Mouse (Mus musculus): ENCODE data around the gene Snx29.
"Not testable (repeated sequence)": the region's sequence is repeated elsewhere in the genome, so short reads cannot be mapped to it uniquely, and the experiment has no call there.

Snx29 gene

GRCm38 (mm10) chr16:11408726-11409125, 86.0 kb downstream of the Snx29 start:
- no peak for DNase-seq

GRCm38 (mm10) chr16:11414631-11415030, 91.9 kb downstream of the Snx29 start:
- DNase-seq: no peak

GRCm38 (mm10) chr16:11418183-11418588, 95.5 kb downstream of the Snx29 start:
- peak; percentile 56 to 65 for DNase-seq

- DNase-seq: no peak
These were observed 97.8 kb downstream of the Snx29 start for GRCm38 (mm10) chr16:11420311-11421080.

GRCm38 (mm10) chr16:11422165-11422564, 99.5 kb downstream of the Snx29 start:
- no peak for DNase-seq

GRCm38 (mm10) chr16:11422889-11423610, 100.3 kb downstream of the Snx29 start:
- no peak for DNase-seq

GRCm38 (mm10) chr16:11423611-11424297, 101.0 kb downstream of the Snx29 start:
- DNase-seq: peak; percentile 46 to 48

- no peak for DNase-seq
These were observed 101.9 kb downstream of the Snx29 start for GRCm38 (mm10) chr16:11424568-11425145.

- no peak for DNase-seq
These were observed 102.6 kb downstream of the Snx29 start for GRCm38 (mm10) chr16:11425279-11425678.

GRCm38 (mm10) chr16:11426810-11427537, 104.3 kb downstream of the Snx29 start:
- DNase-seq: no peak

- no peak for DNase-seq
These were observed 107.1 kb downstream of the Snx29 start for GRCm38 (mm10) chr16:11429784-11430183.

- DNase-seq: no peak
These were observed 107.8 kb downstream of the Snx29 start for GRCm38 (mm10) chr16:11430520-11430919.

GRCm38 (mm10) chr16:11433779-11434178, 111.1 kb downstream of the Snx29 start:
- no peak for DNase-seq

GRCm38 (mm10) chr16:11437641-11438040, 114.9 kb downstream of the Snx29 start:
- no peak for DNase-seq

GRCm38 (mm10) chr16:11439417-11439816, 116.7 kb downstream of the Snx29 start:
- no peak for DNase-seq

- DNase-seq: no peak
These were observed 118.9 kb downstream of the Snx29 start for GRCm38 (mm10) chr16:11441616-11442015.

- DNase-seq: no peak
These were observed 119.8 kb downstream of the Snx29 start for GRCm38 (mm10) chr16:11442534-11442933.

GRCm38 (mm10) chr16:11444626-11445025, 121.9 kb downstream of the Snx29 start:
- DNase-seq: no peak

GRCm38 (mm10) chr16:11446977-11447376, 124.3 kb downstream of the Snx29 start:
- no peak for DNase-seq

- DNase-seq: no peak
These were observed 125.2 kb downstream of the Snx29 start for GRCm38 (mm10) chr16:11447905-11448304.

- DNase-seq: not testable (repeated sequence)
These were observed 126.0 kb downstream of the Snx29 start for GRCm38 (mm10) chr16:11448696-11449095.

- DNase-seq: no peak
These were observed 126.6 kb downstream of the Snx29 start for GRCm38 (mm10) chr16:11449344-11449743.
